Mouse (Mus musculus) hindbrain, embryonic 11.5 days (tissue): Measurements from ENCODE around the gene Slc25a16. TPM values are rescaled to one million over a fixed set of nuclear protein-coding genes. Genes with fewer than 3 reads are reported as not detected.

Experiments
- ATAC-seq: fragments of 200-750 bp; cut with Nextera tagmentation; 2 replicates; pipeline ENCODE4 v1.8.0; 2017; ENCODE audit warnings: mild to moderate bottlenecking, moderate TSS enrichment, moderate library complexity; ENCODE audit not compliant: low FRiP score
- DNase-seq: peaks from one replicate; pipeline ENCODE4 v3.0.0-alpha.2; 2015; ENCODE audit warnings: low spot score
- H3K27ac ChIP-seq: fragments of 300-500 bp; sonication (generic); 2 replicates; pipeline ENCODE4 v1.5.1; 2014; ENCODE audit warnings: mild to moderate bottlenecking, low read depth, low read length
- H3K27me3 ChIP-seq: fragments of 300-500 bp; sonication (generic); 2 replicates; pipeline ENCODE4 v1.6.1; 2014; ENCODE audit warnings: mild to moderate bottlenecking, low read length, moderate library complexity, mixed read lengths; ENCODE audit not compliant: control insufficient read depth, insufficient read depth
- H3K36me3 ChIP-seq: fragments of 300-500 bp; sonication (generic); 2 replicates; pipeline ENCODE4 v1.6.1; 2014; ENCODE audit warnings: mild to moderate bottlenecking, low read length, moderate library complexity, mixed read lengths; ENCODE audit not compliant: control insufficient read depth, insufficient read depth
- H3K4me1 ChIP-seq: fragments of 300-500 bp; sonication (generic); replicated peaks from 2 replicates; pipeline ENCODE4 v1.6.1; 2014; ENCODE audit warnings: low read length, mixed read lengths; ENCODE audit not compliant: control insufficient read depth, insufficient read depth
- H3K4me2 ChIP-seq: fragments of 300-500 bp; sonication (generic); replicated peaks from 2 replicates; pipeline ENCODE4 v1.6.1; 2014; ENCODE audit warnings: mild to moderate bottlenecking, low read depth, low read length
- H3K4me3 ChIP-seq: fragments of 300-500 bp; sonication (generic); 2 replicates; pipeline ENCODE4 v1.5.1; 2014; ENCODE audit warnings: low read depth, low read length
- H3K9ac ChIP-seq: fragments of 300-500 bp; sonication (generic); 2 replicates; pipeline ENCODE4 v1.6.1; 2014; ENCODE audit warnings: low read depth, low read length
- H3K9me3 ChIP-seq: fragments of 300-500 bp; sonication (generic); 2 replicates; pipeline ENCODE4 v1.6.1; 2016; ENCODE audit warnings: low read length; ENCODE audit not compliant: control insufficient read depth
- WGBS: fragments of 180-500 bp; shearing (Covaris S2); extraction: QIAGEN DNeasy Blood & Tissue Kit; methylation state at CpG from one replicate; pipeline ENCODE4 v1.1.7; 2014; 5-methylcytosine and 5-hydroxymethylcytosine counted together
- polyA plus RNA-seq: library from polyadenylated mRNA; unstranded; fragments of >200 nt; fragmentation: Nextera tagmentation; extraction: Ambion mirVana; gene quantifications from 2 replicates; pipeline ENCODE4 v1.2.1, GENCODE M21; 2014

Gene Slc25a16
- 11.6 and 12.9 TPM in 2 replicates for polyA plus RNA-seq

DNA sequence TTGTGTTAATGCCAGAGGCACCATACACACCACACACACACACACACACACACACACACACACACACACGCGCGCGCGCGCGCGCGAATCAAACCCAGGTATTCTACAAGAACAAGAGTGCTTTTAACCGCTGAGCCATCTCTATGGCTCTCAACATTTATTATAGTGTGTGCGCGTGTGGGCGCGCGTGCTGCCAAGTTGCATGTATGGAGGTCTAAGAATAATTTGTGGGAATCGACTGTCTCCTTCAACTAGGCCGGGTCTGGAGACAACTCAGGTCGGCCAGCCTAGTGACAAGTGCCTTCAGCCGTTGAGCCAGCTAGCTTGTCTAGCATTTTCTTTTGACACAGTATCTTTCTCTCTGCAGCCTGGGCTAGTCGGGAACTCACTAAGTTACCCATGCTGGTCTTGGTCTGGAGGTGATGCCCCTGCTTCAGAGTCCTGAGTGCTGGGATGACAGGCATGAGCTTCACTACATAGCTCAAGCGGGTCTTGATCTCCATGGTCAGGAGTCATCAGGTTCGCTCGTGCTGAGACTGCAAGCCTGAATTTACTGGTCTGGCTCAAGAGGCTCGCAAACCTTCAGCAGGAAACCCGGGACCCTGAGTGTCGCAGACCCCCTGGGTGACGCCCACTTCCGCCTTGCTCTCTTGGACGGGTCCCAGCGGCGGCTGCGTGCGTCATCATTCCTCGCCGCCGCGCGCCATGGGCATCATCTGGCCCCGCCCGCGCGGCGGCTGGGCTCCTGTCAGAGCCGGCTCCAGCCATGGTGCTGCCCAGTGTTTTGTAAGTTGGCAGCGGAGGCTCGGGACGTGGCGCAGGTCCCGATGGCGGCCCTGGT is at the start of gene Slc25a16:
Gene Slc25a16 (plus strand): TSS at position 709 of the 841 bp plus-strand sequence.
- 7% methylated on average over 49 of the region's 50 CpGs for WGBS
- DNase-seq (peak; percentile 99), ATAC-seq (peak; percentile 97)
- no peaks in the 10 kb centered on the region for H3K4me1 ChIP-seq
- peak within 1 kb of the TSS; percentile 95 for H3K4me3 ChIP-seq
- H3K36me3 ChIP-seq, result no peaks in the 10 kb centered on the region
- H3K27me3 ChIP-seq, result no peaks in the 10 kb centered on the region
- peak within 1 kb of the TSS; percentile 71; the same call in 1 of the 2 replicates for H3K27ac ChIP-seq
- no peaks in the 10 kb centered on the region for H3K9me3 ChIP-seq
- H3K9ac ChIP-seq, result peak within 1 kb of the TSS; percentile 92
- peak within 1 kb of the TSS; percentile 79 for H3K4me2 ChIP-seq

DNA sequence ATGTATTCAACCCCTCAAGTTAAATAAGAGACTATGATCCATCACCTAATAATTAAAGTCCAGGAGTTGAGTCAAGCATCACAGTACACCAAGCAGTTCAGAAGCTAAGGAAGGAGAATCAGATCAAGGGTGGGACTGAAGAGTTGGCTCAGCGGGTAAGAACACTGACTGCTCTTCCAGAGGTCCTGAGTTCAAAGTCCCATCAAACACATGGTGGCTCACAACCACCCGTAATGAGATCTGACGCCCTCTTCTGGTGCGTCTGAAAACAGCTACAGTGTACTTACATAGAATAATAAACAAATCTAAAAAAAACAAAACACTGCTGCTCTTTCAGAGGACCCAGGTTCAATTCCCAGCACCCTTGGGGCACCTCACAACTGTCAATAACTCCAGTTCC is 45.6 kb upstream of the Slc25a16 start:
- ATAC-seq, result no peak
- H3K9ac ChIP-seq, result no peak overlapping the region
- no peak overlapping the region for H3K27ac ChIP-seq
- no peaks in the 10 kb centered on the region for H3K9me3 ChIP-seq
- H3K27me3 ChIP-seq, result no peaks in the 10 kb centered on the region
- WGBS, result 76% methylated on average over 4 of the region's 4 CpGs
- H3K4me2 ChIP-seq, result no peak overlapping the region
- no peak for DNase-seq
- 0 out of 2 replicates have a peak, but pooled peaks cover 4% of the 10 kb centered on the region for H3K36me3 ChIP-seq
- no peaks in the 10 kb centered on the region for H3K4me1 ChIP-seq
- no peak overlapping the region for H3K4me3 ChIP-seq

DNA sequence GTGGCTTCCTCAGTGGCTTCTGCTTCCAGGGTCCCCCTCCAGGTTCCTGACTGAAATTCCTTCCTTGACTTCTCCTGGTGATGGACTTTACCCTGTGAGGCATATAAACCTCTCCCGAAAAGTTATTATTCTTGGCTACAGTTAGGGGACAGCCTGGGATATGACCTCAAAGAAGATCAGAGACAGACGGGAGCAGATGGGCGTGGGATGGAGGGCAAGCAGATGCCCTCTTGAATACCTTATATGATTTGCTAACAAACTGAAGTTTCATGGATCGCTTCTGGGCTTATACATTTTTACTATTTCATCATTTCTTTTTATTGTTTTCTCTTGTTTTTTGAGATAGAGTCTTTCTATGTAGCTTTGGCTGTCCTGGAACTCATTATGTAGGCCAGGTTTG is 44.9 kb upstream of the Slc25a16 start:
- Histone ChIP-seq H3K4me3 (no peak overlapping the region), H3K9me3 (no peaks in the 10 kb centered on the region), H3K4me2 (no peak overlapping the region), H3K4me1 (no peaks in the 10 kb centered on the region), H3K36me3 (0 out of 2 replicates have a peak, but pooled peaks cover 4% of the 10 kb centered on the region), H3K27me3 (no peaks in the 10 kb centered on the region), H3K9ac (no peak overlapping the region), H3K27ac (no peak overlapping the region)
- no peak for DNase-seq
- no peak for ATAC-seq
- 91% methylated on average over 4 of the region's 4 CpGs for WGBS

DNA sequence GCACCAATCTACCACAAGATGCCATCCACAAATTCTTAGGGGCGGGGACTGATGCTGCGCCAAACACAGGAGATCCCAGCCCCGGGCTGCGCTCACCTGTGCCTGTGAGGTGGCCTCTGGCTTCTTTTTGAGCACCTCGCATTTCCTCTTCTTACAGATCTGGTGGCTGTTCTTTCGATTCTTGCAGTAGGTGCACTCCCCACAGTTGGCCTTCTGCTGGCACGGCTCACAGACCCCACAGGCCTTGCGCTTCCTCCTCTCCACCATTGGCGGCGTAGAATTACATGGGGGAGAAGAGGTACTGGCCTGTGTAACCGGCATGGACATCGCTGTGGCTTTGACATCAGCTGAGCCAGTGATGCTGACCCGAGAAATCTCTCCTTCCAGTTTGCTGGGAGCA is 42.4 kb upstream of the Slc25a16 start:
- H3K27ac ChIP-seq, result no peak overlapping the region
- H3K27me3 ChIP-seq, result no peaks in the 10 kb centered on the region
- 87% methylated on average over 13 of the region's 13 CpGs for WGBS
- DNase-seq (no peak), ATAC-seq (no peak)
- no peak overlapping the region for H3K4me2 ChIP-seq
- H3K36me3 ChIP-seq, result 0 out of 2 replicates have a peak, but pooled peaks cover 4% of the 10 kb centered on the region
- no peaks in the 10 kb centered on the region for H3K4me1 ChIP-seq
- no peak overlapping the region for H3K9ac ChIP-seq
- no peaks in the 10 kb centered on the region for H3K9me3 ChIP-seq
- no peak overlapping the region for H3K4me3 ChIP-seq

DNA sequence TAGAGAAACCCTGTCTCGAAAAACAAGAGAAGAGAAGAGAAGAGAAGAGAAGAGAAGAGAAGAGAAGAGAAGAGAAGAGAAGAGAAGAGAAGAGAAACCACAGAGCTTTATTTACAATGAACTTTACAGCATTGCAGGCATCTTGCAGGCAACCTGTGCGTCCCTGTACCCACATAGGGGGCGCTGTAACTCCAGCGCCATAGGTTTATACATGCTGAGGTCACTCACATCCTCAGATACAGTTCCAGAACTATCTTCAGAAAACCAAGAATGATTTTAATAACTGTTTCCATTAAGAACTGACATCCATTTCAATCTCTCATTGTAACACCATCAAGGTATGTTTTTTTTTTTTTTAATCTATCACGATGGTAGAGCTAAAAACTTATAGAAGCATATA is 39.2 kb upstream of the Slc25a16 start:
- no peaks in the 10 kb centered on the region for H3K27me3 ChIP-seq
- no peaks in the 10 kb centered on the region for H3K9me3 ChIP-seq
- H3K27ac ChIP-seq, result no peak overlapping the region
- no peak overlapping the region for H3K9ac ChIP-seq
- 40% methylated on average over 5 of the region's 5 CpGs for WGBS
- no peak overlapping the region for H3K4me2 ChIP-seq
- ATAC-seq (no peak), DNase-seq (peak; percentile 51)
- 0 out of 2 replicates have a peak, but pooled peaks cover 4% of the 10 kb centered on the region for H3K36me3 ChIP-seq
- H3K4me1 ChIP-seq, result no peaks in the 10 kb centered on the region; the same call in 1 of the 2 replicates
- H3K4me3 ChIP-seq, result no peak overlapping the region

DNA sequence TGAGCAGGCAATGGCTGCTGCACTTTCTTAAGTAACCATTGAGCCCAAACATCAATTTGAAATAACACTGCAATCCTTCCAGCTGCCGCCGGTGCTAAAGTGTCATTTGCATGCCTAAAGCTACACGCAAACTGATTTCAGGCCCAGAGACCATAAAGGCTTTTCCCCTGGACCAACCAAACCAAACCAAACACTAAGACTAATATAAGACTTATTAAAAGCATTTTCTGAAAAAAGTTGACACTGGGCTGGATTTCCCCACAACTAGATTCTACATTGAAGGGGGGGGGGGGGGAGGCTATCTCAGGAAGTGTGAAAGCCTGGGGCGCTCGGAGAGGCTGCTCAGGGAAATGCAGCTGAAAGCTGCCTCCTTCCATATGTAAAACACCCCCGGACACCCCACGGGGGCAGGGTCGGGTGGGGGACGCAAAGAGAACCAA is 36.5 kb upstream of the Slc25a16 start:
- DNase-seq (peak; percentile 40), ATAC-seq (no peak)
- WGBS, result 7% methylated on average over 9 of the region's 9 CpGs
- no peak overlapping the region for H3K9ac ChIP-seq
- H3K27me3 ChIP-seq, result no peaks in the 10 kb centered on the region
- H3K9me3 ChIP-seq, result no peaks in the 10 kb centered on the region
- no peak overlapping the region for H3K4me3 ChIP-seq
- H3K4me2 ChIP-seq, result no peak overlapping the region
- no peaks in the 10 kb centered on the region for H3K36me3 ChIP-seq
- no peaks in the 10 kb centered on the region; the same call in 1 of the 2 replicates for H3K4me1 ChIP-seq
- H3K27ac ChIP-seq, result no peak overlapping the region

DNA sequence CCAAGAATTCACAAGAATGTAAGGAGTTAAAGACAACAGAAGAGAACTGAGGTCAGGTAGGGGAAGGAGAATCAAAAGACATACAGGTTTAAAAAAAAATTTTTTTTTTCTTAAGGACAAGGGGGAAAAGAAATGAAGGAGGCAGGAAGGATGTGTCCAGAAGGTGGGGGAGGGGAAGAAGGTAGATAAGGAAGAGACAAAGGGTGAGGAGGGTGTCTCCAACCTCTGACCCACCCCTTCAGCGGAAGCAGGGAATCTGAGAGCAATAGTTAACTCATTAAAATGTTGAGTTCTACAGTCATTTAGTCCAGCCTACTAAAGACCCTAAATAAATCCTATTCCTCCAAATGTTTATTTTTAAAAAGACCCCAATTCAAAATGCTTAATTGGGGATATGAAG is 35.9 kb upstream of the Slc25a16 start:
- ATAC-seq (no peak), DNase-seq (no peak)
- no peaks in the 10 kb centered on the region for H3K36me3 ChIP-seq
- H3K27ac ChIP-seq, result no peak overlapping the region
- no peaks in the 10 kb centered on the region for H3K27me3 ChIP-seq
- no peak overlapping the region for H3K9ac ChIP-seq
- no peak overlapping the region for H3K4me2 ChIP-seq
- WGBS, result 31% methylated on average over 1 of the region's 1 CpGs
- no peaks in the 10 kb centered on the region; the same call in 1 of the 2 replicates for H3K4me1 ChIP-seq
- H3K4me3 ChIP-seq, result no peak overlapping the region
- H3K9me3 ChIP-seq, result no peaks in the 10 kb centered on the region

DNA sequence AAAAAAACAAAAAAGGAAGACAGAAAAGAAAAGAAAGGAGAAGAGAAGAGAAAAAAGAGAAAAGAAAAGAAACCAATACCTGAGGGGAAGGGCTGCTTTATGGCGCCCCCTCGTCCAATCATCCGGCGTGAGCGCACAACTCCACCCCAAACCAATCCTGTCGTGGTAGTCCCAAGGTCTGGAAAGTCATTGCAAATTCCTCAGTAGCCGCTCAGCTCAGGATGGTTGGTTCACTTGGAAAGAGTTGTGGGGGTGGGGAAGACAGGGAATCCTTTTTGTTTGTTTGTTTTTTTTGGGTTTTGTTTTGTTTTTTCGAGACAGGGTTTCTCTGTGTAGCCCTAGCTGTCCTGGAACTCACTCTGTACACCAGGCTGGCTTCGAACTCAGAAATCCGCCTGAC is 35.0 kb upstream of the Slc25a16 start:
- no peaks in the 10 kb centered on the region for H3K27me3 ChIP-seq
- no peak for DNase-seq
- peak overlapping the region; percentile 98; the same call in 1 of the 2 replicates for H3K4me2 ChIP-seq
- no peaks in the 10 kb centered on the region for H3K9me3 ChIP-seq
- WGBS, result 26% methylated on average over 10 of the region's 10 CpGs
- H3K9ac ChIP-seq, result no peak overlapping the region
- no peak overlapping the region for H3K27ac ChIP-seq
- no peaks in the 10 kb centered on the region; the same call in 1 of the 2 replicates for H3K4me1 ChIP-seq
- ATAC-seq, result no peak
- no peaks in the 10 kb centered on the region for H3K36me3 ChIP-seq
- no peak overlapping the region; the same call in 1 of the 2 replicates for H3K4me3 ChIP-seq
